Mouse (Mus musculus) neutrophil, adult 83 days (primary cell): ENCODE results near the gene Ndufv2. TPM values are rescaled to one million over a fixed set of nuclear protein-coding genes. Genes with fewer than 3 reads are reported as not detected.

Source experiments
- total RNA-seq, 2 experiments: library from RNA; stranded (reverse); gene quantifications; one replicate each; pipeline ENCODE4 v1.2.4; 2023

Ndufv2 gene
- total RNA-seq, result 10 to 100 TPM; 68.5 to 78.0 TPM

GRCm38 (mm10) chr17:66101380-66102330 lies at the start of gene Ndufv2:
Gene Ndufv2, minus strand, starts transcription at chr17:66101559.

GRCm38 (mm10) chr17:66123066-66123815 lies 21.9 kb upstream of the Ndufv2 start, which contains the start of gene Ddx11:
Gene Ddx11, plus strand, starts transcription at chr17:66123520.

GRCm38 (mm10) chr17:66111402-66111959 lies 10.1 kb upstream of the Ndufv2 start, which contains the start of gene Washc1:
Gene Washc1, plus strand, starts transcription at chr17:66111545.

GRCm38 (mm10) chr17:66076934-66077333 lies 24.4 kb downstream of the Ndufv2 start, which contains the start of gene Ankrd12:
Gene Ankrd12, minus strand, starts transcription at chr17:66077089.

Other genes with a start within 250 kb of the Ndufv2 start
- gene Ralbp1, start 215.8 kb downstream of the Ndufv2 start, total RNA-seq, result 10 to 100 TPM; 63.7 to 74.5 TPM
- gene Twsg1, start 150.3 kb downstream of the Ndufv2 start, total RNA-seq, result 10 to 100 TPM in 1 of 2 experiments, 1 to 10 TPM in 1; 8.9 to 11.9 TPM
- gene Ankrd12, start 24.5 kb downstream of the Ndufv2 start, total RNA-seq, result 10 to 100 TPM; 52.1 to 54.5 TPM
- gene Washc1, start 10.0 kb upstream of the Ndufv2 start, total RNA-seq, result 10 to 100 TPM; 51.9 to 52.4 TPM
- 10 to 100 TPM; 17.1 to 17.4 TPM for gene Ddx11, start 22.0 kb upstream of the Ndufv2 start, total RNA-seq